Mouse (Mus musculus): Measurements from ENCODE around the gene Olfr812. TPM values are rescaled to one million over a fixed set of nuclear protein-coding genes. Genes with fewer than 3 reads are reported as not detected.
"Not testable (repeated sequence)": the region's sequence is repeated elsewhere in the genome, so short reads cannot be mapped to it uniquely, and the experiment has no call there.

The Olfr812 gene
- total RNA-seq (2014; fragmentation: Nextera tagmentation) (not detected in 2 replicates), total RNA-seq (2017) (not detected in 2 replicates)

GRCm38 (mm10) chr10:129845994-129846393, at the start of gene Olfr812:
Gene Olfr812 (minus strand): TSS chr10:129846094.
- ATAC-seq (replicated peaks; ENCODE audit: low FRiP score, low TSS enrichment, poor library complexity, severe bottlenecking), result no peak

GRCm38 (mm10) chr10:129885934-129886333, 40.0 kb upstream of the Olfr812 start:
- no peak for ATAC-seq (replicated peaks; ENCODE audit: low FRiP score, low TSS enrichment, poor library complexity, severe bottlenecking)

- not testable (repeated sequence) for ATAC-seq (replicated peaks; ENCODE audit: low FRiP score, low TSS enrichment, poor library complexity, severe bottlenecking)
Measured at GRCm38 (mm10) chr10:129885496-129885895, 39.6 kb upstream of the Olfr812 start.

- not testable (repeated sequence) for ATAC-seq (replicated peaks; ENCODE audit: low FRiP score, low TSS enrichment, poor library complexity, severe bottlenecking)
Measured at GRCm38 (mm10) chr10:129879751-129880150, 33.9 kb upstream of the Olfr812 start, which contains the start of gene Olfr814. Gene Olfr814 (minus strand): TSS chr10:129879851.

- ATAC-seq (replicated peaks; ENCODE audit: low FRiP score, low TSS enrichment, poor library complexity, severe bottlenecking), result no peak
Measured at GRCm38 (mm10) chr10:129855067-129855466, 9.2 kb upstream of the Olfr812 start, which contains the start of gene Olfr813. Gene Olfr813 (plus strand): TSS chr10:129855367.

GRCm38 (mm10) chr10:129847343-129847742, 1.4 kb upstream of the Olfr812 start:
- ATAC-seq (replicated peaks; ENCODE audit: low FRiP score, low TSS enrichment, poor library complexity, severe bottlenecking), result no peak

- no peak for ATAC-seq (replicated peaks; ENCODE audit: low FRiP score, low TSS enrichment, poor library complexity, severe bottlenecking)
Measured at GRCm38 (mm10) chr10:129804296-129804695, 41.6 kb downstream of the Olfr812 start, which contains the start of gene Olfr811. Gene Olfr811 (minus strand): TSS chr10:129804396.

GRCm38 (mm10) chr10:129794817-129795216, 51.1 kb downstream of the Olfr812 start, which contains the start of gene Olfr810:
Gene Olfr810 (minus strand): TSS chr10:129794917.
- ATAC-seq (replicated peaks; ENCODE audit: low FRiP score, low TSS enrichment, poor library complexity, severe bottlenecking), result no peak

Other genes with a start within 250 kb of the Olfr812 start
- not detected in 2 replicates for gene Olfr796, start 233.5 kb downstream of the Olfr812 start, total RNA-seq (2014; fragmentation: Nextera tagmentation)
- gene Olfr796, start 233.5 kb downstream of the Olfr812 start, total RNA-seq (2017), result not detected in 2 replicates
- not detected in 2 replicates for gene Olfr798, start 218.2 kb downstream of the Olfr812 start, total RNA-seq (2014; fragmentation: Nextera tagmentation)
- not detected in 2 replicates for gene Olfr798, start 218.2 kb downstream of the Olfr812 start, total RNA-seq (2017)
- not detected in 2 replicates for gene Olfr799, start 208.6 kb downstream of the Olfr812 start, total RNA-seq (2014; fragmentation: Nextera tagmentation)
- gene Olfr799, start 208.6 kb downstream of the Olfr812 start, total RNA-seq (2017), result not detected in 2 replicates
- gene Olfr800, start 188.4 kb downstream of the Olfr812 start, total RNA-seq (2014; fragmentation: Nextera tagmentation), result not detected in 2 replicates
- not detected in 2 replicates for gene Olfr800, start 188.4 kb downstream of the Olfr812 start, total RNA-seq (2017)
- not detected in 2 replicates for gene Olfr801, start 172.2 kb downstream of the Olfr812 start, total RNA-seq (2014; fragmentation: Nextera tagmentation)
- gene Olfr801, start 172.2 kb downstream of the Olfr812 start, total RNA-seq (2017), result not detected in 2 replicates
- gene Olfr802, start 157.9 kb downstream of the Olfr812 start, total RNA-seq (2014; fragmentation: Nextera tagmentation), result not detected in 2 replicates
- not detected in 2 replicates for gene Olfr802, start 157.9 kb downstream of the Olfr812 start, total RNA-seq (2017)
- not detected in 2 replicates for gene Olfr803, start 151.8 kb downstream of the Olfr812 start, total RNA-seq (2014; fragmentation: Nextera tagmentation)
- gene Olfr803, start 151.8 kb downstream of the Olfr812 start, total RNA-seq (2017), result not detected in 2 replicates
- gene Olfr804, start 142.9 kb downstream of the Olfr812 start, total RNA-seq (2014; fragmentation: Nextera tagmentation), result not detected in 2 replicates
- gene Olfr804, start 142.9 kb downstream of the Olfr812 start, total RNA-seq (2017), result not detected in 2 replicates
- not detected in 2 replicates for gene Olfr805, start 116.7 kb downstream of the Olfr812 start, total RNA-seq (2014; fragmentation: Nextera tagmentation)
- not detected in 2 replicates for gene Olfr805, start 116.7 kb downstream of the Olfr812 start, total RNA-seq (2017)
- not detected in 2 replicates for gene Olfr806, start 104.2 kb downstream of the Olfr812 start, total RNA-seq (2014; fragmentation: Nextera tagmentation)
- gene Olfr806, start 104.2 kb downstream of the Olfr812 start, total RNA-seq (2017), result not detected in 2 replicates
- not detected in 2 replicates for gene Olfr807, start 88.3 kb downstream of the Olfr812 start, total RNA-seq (2014; fragmentation: Nextera tagmentation)
- not detected in 2 replicates for gene Olfr807, start 88.3 kb downstream of the Olfr812 start, total RNA-seq (2017)
- gene Olfr808, start 80.6 kb downstream of the Olfr812 start, total RNA-seq (2014; fragmentation: Nextera tagmentation), result 0.12 TPM in 1 of 2 replicates, not detected in the other
- not detected in 2 replicates for gene Olfr808, start 80.6 kb downstream of the Olfr812 start, total RNA-seq (2017)
- gene Olfr809, start 71.5 kb downstream of the Olfr812 start, total RNA-seq (2014; fragmentation: Nextera tagmentation), result not detected in 2 replicates
- not detected in 2 replicates for gene Olfr809, start 71.5 kb downstream of the Olfr812 start, total RNA-seq (2017)
- gene Olfr810, start 51.2 kb downstream of the Olfr812 start, total RNA-seq (2014; fragmentation: Nextera tagmentation), result not detected in 2 replicates
- gene Olfr810, start 51.2 kb downstream of the Olfr812 start, total RNA-seq (2017), result not detected in 2 replicates
- gene Olfr811, start 41.7 kb downstream of the Olfr812 start, total RNA-seq (2014; fragmentation: Nextera tagmentation), result not detected in 2 replicates
- not detected in 2 replicates for gene Olfr811, start 41.7 kb downstream of the Olfr812 start, total RNA-seq (2017)
- not detected in 2 replicates for gene Olfr813, start 9.3 kb upstream of the Olfr812 start, total RNA-seq (2014; fragmentation: Nextera tagmentation)
- not detected in 2 replicates for gene Olfr813, start 9.3 kb upstream of the Olfr812 start, total RNA-seq (2017)
- gene Olfr814, start 33.8 kb upstream of the Olfr812 start, total RNA-seq (2014; fragmentation: Nextera tagmentation), result not detected in 2 replicates
- not detected in 2 replicates for gene Olfr814, start 33.8 kb upstream of the Olfr812 start, total RNA-seq (2017)
- gene Olfr815, start 59.8 kb upstream of the Olfr812 start, total RNA-seq (2014; fragmentation: Nextera tagmentation), result not detected in 2 replicates
- gene Olfr815, start 59.8 kb upstream of the Olfr812 start, total RNA-seq (2017), result not detected in 2 replicates
- not detected in 2 replicates for gene Olfr816, start 69.5 kb upstream of the Olfr812 start, total RNA-seq (2014; fragmentation: Nextera tagmentation)
- not detected in 2 replicates for gene Olfr816, start 69.5 kb upstream of the Olfr812 start, total RNA-seq (2017)
- not detected in 2 replicates for gene Olfr818, start 103.0 kb upstream of the Olfr812 start, total RNA-seq (2014; fragmentation: Nextera tagmentation)
- gene Olfr818, start 103.0 kb upstream of the Olfr812 start, total RNA-seq (2017), result not detected in 2 replicates
- not detected in 2 replicates for gene Olfr819, start 121.2 kb upstream of the Olfr812 start, total RNA-seq (2014; fragmentation: Nextera tagmentation)
- gene Olfr819, start 121.2 kb upstream of the Olfr812 start, total RNA-seq (2017), result not detected in 2 replicates
- gene Olfr247, start 130.0 kb upstream of the Olfr812 start, total RNA-seq (2014; fragmentation: Nextera tagmentation), result not detected in 2 replicates
- gene Olfr247, start 130.0 kb upstream of the Olfr812 start, total RNA-seq (2017), result not detected in 2 replicates
- not detected in 2 replicates for gene Gm10310, start 139.0 kb upstream of the Olfr812 start, total RNA-seq (2014; fragmentation: Nextera tagmentation)
- gene Gm10310, start 139.0 kb upstream of the Olfr812 start, total RNA-seq (2017), result not detected in 2 replicates
- not detected in 2 replicates for gene Olfr820, start 166.5 kb upstream of the Olfr812 start, total RNA-seq (2014; fragmentation: Nextera tagmentation)
- gene Olfr820, start 166.5 kb upstream of the Olfr812 start, total RNA-seq (2017), result not detected in 2 replicates
- gene Olfr821, start 184.3 kb upstream of the Olfr812 start, total RNA-seq (2014; fragmentation: Nextera tagmentation), result not detected in 2 replicates
- not detected in 2 replicates for gene Olfr821, start 184.3 kb upstream of the Olfr812 start, total RNA-seq (2017)
- not detected in 2 replicates for gene Olfr822, start 225.1 kb upstream of the Olfr812 start, total RNA-seq (2014; fragmentation: Nextera tagmentation)
- not detected in 2 replicates for gene Olfr822, start 225.1 kb upstream of the Olfr812 start, total RNA-seq (2017)

All from megakaryocyte-erythroid progenitor cell, adult 5-6 weeks (primary cell).